Mouse (Mus musculus) kidney, adult 2 months (tissue): ENCODE measurements at regions not wholly inside any gene's neighbourhood (a gene's known extent, or its start where the extent isn't known, plus 50 kb on each side); places are given as distances from the start of the nearest gene placed in this dataset.

ENCODE experiments used
- CTCF ChIP-seq: fragments of 200-500 bp; conservative IDR thresholded peaks from 2 replicates; pipeline ENCODE4 v1.5.1; 2011; ENCODE audit warnings: low read depth, mild to moderate bottlenecking, control low read depth, low read length, moderate library complexity, mixed read lengths; ENCODE audit not compliant: insufficient read depth, insufficient read length
- POLR2A ChIP-seq: fragments of 200-500 bp; IDR thresholded peaks from one replicate; pipeline ENCODE4 v1.6.1; 2011; ENCODE audit warnings: low read depth, low read length, control low read depth

DNA sequence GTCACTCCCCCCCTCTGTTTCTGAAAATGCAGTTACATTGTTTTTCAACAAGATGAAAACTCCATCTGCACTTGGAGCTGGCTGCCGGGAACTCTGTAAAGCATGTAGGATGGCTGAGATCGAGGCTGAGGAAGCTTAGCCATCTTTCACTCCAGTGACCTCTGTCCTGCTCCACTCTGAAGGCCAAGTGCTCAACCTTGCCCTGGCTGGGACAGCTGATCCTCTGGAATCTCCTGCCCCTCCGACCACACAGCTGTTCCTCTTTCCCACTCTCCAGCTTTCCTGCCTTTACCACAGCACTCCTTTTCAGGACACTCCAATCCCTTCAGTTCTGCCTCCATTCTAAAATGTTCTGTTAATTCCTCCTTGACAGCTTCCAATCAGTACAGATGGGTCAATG lies 51.7 kb upstream of the Rassf8 start:
- no peak for TF ChIP-seq CTCF
- no peak for TF ChIP-seq POLR2A
